Mouse (Mus musculus): ENCODE results near the gene Baiap3. TPM values are rescaled to one million over a fixed set of nuclear protein-coding genes. Genes with fewer than 3 reads are reported as not detected.

Baiap3 gene
- polyA plus RNA-seq (2017; shearing (Covaris generic)) = 10 to 100 TPM; 14.4 to 31.1 TPM

DNA sequence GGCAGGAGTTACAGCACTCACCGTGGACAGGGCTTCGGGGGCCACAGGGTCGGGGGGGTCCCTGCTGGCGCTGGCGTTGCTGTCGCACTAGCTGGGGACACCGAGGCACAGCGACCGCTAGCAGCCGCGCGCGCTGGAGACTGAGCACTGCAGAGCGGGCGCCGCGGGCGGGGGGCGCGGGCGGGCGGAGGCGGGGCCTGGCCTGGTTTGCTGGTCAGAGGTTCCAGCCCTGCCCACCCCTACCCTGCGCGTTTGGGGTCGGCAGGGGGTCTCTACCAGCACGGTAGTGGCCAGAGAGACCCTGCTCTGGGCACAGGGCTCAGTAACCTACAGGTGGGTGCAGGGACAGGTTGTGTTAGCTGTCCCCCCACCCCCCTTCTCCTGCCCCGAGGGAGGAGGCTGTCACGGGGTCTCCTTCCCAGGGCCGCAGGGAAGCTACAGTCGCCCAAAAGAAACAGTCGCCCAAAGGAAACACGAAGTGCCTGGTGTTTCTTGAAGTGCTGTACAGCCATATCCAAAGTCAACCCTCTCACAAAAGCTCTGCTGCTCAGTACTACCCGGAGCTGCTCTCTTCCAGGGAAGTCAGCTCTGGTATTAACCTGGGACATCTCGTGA, at the start of gene Baiap3:
Gene Baiap3 (minus strand): TSS at position 225 of the 615 bp plus-strand sequence.
- no peak for ATAC-seq

DNA sequence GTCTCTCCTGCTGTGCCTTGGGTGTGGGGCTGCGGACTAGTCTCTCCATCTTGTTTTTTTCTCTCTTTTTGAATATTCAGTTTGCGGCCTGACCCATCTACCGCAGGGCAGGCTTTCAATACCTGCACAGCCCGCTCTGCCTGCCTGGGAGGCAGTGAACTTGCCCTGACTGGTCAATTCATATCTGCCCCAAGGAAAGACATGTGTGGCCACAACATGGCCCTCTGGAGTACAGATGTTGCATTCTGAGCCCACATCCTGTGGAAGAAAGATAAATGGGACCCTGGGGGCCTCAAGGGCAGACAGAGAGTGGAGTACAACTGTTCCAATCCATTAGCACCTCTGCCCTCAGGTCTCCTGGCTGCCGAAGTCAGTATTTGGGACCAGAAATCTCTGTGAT, 41.9 kb upstream of the Baiap3 start, which contains the start of gene Prss34:
Gene Prss34 (plus strand): TSS at position 301 of the 400 bp plus-strand sequence.
- no peak for ATAC-seq

DNA sequence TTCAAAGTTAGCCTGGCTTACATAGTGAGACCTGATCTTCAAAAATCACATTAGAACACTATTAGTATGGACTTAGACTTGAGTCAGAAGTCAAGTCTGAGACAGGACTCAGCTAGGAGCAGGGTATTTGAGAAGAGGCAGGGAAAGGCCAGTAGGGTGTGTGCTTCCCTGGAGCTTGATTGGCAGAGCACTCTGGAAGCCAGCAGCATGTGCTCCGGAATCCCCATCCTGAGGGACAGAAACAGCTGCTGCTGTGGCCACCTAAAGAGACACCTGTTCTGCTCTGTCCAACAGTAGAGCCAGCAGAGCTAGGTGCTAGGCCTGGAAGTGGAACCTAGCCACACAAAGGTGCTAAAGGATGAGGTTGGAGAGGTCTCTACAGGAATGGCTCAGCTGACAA, 37.9 kb upstream of the Baiap3 start:
- no peak for ATAC-seq

DNA sequence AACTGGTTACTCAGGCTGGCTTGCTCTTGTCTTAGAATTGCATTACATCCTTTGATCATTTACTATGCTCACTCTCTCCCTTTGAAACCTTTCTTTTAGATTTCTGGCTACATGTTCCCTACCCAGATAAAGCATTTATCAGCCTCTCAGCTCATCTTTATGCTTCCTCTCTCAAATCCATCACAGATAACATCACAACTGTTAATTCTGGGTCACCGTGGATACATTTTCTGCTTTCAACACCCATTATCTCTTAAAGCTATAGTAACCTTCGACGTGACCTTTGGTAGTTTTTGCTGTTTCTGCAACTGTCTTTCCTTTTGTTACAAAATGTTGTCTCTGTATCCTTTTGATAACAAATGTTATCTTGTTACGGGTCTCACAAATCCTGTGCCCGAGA, 37.3 kb upstream of the Baiap3 start:
- no peak for ATAC-seq

DNA sequence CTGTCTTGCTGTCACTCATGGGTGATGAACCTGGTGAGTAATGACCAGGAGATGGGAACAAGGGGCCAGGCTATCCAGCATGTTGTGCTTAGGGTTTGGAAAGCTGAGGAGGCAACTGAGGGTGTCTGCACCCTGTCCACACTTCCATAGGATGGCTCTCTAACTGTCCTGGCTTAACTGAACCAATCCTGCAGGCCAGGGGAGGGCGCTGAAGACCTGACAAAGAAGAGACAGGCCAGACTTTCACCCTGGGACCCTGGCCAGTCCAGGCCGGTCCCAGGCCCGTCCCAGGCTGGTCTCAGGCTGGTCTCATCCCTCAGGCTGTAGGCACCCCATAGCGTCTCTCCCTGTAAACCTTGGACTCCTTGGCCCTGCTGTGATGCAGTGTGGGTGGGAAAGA, 34.2 kb upstream of the Baiap3 start:
- no peak for ATAC-seq

DNA sequence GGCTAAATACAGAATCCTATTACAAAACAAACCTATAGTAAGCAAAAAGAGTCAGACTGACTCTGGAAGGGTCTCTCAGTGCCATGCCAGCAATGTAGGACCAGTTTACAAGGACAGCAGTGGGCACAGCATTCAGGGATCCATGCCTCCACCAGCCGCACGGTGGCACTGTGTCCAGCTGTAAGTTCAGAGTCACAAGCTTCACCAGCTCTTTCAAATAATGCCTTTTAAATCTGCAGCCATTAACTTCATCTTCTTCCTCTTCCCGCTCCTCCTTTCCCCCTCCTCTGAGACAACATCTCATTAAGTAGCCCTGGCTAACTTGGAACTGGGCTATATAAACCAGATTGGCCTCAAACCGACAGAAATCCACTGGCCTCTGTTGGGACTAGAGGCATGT, 32.7 kb upstream of the Baiap3 start:
- no peak for ATAC-seq

DNA sequence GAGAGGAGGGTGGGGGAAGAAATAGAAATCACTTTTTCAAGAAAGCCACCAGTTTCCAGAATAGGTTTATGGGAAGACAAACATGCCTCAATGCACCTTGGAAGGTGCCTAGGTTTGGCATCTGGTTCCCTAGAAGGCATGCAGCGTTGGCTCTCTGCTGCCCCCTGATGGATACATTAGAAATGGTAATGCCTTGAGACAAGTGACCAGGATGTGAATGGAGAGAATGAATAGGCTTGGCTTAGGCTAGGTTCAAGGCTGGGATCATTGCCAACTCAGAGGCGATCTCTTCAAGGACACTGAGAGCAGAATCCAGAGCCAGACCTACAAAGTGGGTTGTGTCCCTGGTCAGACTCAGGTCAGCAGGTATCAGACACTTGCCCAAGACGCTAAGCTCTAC, 28.9 kb upstream of the Baiap3 start:
- ATAC-seq = peak; percentile 82

DNA sequence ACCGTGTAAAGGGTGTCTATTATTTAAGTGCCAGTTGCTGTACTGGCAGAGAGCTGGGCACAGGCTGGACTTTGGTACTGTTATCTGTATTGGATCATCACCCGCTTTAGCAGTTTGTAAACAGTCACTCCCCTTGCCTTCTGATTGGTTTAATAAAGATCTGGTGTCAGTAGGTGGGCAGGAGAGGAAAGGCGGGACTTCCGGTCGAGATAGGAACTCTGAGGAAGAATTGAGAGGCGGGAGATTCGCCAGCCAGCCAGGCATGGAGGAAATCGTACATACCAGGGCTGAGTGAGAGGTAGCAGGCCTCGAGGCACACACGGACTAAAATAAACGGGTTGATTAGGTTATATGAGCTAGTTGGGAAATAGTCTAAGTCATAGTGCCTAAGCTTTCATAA, 26.0 kb upstream of the Baiap3 start:
- no peak for ATAC-seq

DNA sequence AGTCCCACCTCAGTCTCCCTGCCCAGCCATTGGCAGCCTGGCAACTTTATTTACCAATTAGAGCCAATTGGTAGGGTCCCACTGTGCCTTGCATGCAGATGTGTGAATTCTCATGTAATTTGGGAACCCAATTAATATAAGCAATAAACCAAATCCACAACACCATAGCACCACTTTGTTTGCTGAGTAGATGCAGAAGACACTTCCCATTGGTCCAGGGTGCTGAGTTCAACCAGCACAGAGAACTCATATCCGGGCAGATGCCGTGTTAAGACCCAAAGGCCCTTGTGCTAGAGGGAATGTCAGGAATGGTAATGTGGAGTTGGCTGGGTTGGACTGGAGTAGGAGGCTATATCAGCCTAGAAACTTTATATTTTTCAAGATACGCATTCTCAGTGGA, 19.7 kb upstream of the Baiap3 start:
- no peak for ATAC-seq

DNA sequence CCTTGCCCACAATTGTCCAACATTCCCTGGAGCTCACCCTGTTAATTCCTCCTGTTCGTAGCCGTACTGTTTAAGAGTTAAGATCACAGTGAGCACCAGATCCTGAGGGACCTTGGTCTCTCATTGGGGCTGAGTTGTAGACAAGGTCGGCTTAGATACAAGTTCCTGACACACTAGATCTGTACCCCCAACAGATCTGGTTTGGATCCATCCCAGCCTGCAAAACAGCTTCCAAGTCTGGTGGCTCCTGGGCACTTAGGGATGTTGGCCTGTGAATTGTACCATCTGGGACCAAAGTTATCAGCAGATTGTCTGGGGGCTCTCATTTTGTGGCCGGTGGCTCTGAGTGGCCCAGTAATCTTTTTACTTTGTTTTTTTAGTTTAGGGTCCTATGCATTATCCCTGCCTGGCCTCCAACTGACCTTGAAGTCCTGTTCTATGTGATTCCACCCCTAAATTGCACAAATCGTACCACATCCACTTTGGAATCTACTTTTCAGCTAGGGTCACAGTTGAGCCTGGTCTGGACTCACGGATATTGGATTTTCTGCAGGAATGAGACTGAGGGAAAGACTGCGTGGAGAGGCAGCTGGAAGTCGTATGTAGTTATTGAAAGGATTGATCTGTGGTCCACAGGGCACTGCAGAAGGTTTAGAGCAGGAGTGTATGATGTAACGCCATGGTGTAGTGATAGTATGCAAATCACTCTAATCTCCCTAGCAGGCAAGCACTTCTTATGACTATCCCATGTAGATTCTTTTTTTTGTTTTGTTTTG, 18.6 kb upstream of the Baiap3 start, which contains the start of gene Ube2i:
Gene Ube2i (minus strand): TSS at position 52 of the 776 bp plus-strand sequence.
- no peak for ATAC-seq

DNA sequence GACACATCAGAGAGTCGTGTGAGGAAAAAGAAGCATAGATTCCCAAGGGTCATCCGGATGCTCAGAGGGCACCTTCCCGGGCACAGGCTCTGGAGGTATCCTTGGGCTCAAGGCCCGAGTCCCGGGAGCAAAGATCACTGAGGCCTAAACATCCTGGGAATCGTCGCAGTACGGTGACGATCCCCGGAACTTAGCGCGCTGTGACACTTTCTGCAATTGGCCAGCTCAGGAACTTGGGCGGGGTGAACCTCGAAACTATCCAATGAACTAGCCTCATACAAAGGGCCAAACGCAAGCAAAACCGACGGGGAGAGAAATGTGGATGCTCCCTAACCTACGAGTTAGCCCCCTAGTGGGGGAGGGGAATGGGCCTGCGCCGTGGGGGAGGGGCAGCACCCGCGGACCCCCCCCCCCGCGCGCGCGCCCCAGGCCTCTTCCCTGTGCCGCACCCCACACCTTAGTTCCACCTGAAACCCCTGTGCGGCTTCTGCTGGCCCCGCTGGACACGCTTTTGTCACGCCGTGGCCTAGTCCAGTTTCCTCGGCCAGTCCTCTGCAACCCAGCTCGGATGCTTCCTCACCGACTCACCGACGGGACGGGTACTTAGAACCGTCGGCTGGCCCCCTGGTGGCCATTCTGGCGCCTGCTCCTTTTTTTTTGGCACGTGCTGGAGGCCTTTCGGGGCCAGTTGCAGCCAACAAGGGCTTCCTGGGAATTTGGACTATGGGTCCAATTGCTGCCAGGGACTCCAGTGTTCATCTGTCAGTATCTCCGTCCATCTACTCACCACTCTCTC, 17.7 kb upstream of the Baiap3 start:
- ATAC-seq = peak; percentile 78

DNA sequence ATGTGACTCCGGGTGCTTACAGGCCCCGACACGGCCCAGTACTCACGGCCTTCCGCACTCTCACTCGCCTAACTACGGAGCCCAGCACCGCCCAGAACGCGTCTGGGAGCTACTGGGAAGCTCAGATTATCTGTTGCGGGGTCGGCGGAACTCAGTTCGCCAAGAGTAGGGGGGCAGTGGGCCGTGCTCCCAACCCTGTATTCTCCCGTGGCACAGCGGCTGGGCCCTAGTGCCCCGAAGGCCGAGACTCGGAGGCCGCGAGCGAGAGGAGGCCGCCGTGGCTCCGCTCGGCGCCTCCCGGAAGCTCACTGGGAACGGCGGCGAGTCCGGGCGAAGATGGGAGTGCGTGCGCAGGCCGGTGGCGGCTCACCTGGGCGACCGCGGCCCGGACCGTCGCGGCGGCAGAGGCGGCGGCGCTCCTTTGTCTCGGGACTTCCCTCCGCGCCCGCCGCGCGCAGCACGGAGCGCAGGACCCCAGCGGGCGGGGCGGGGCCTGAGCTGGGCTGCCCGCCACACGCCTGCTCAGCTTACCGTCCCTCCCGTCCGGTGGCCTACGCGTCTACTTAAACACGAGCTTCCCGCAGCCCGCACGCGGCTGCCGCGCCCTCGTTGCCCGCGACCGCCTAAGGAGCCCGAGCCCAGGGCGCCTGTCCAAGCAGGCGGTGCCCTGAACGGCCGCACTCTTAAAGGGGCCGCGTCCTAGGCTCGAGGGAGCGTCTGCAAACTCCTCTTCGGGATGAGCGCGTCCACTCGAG, 17.0 kb upstream of the Baiap3 start:
- ATAC-seq = peak; percentile 78

DNA sequence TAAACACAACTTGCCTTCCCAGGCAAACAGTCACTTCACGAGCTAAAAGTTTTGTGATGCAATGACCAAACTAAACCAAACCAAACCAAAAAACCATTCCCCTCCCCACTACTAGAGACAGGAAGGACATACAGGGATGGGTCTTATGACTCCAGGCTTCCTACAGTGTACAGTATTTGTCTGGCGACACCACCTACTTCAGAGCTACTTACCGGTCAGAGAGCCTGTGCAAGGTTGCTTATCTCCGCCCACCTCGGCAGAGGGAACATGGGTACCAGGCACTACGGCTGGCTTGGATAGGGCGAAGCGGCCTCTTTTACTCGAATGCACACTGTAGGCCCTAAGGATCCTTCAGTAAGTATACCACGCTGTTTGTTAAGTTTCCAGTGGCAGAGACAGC, 16.2 kb upstream of the Baiap3 start:
- ATAC-seq = no peak

DNA sequence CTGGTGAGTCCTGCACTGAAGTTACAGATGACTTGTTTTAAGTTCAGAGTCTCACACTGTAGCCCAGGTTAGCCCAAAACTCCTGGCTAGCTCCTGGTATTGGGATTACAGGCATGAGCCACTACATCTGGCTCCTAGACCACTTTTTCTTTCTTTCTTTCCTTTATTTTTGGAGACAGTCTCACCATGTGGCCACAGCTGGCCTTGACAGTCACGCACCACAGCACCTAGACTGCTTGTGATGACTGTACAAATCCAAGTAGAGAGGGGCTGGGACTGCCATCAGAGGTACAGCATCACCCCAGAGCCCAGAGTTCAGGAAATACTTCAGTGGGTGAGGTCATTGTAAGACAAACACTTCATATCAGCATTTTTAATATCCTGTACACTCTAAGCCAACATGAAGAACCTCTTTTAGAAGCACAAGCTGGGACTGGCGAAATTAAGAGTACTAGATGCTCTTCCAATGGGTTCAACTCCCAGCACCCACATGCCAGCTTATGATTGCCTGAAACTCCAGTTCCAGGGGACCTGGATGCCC, 14.7 kb upstream of the Baiap3 start:
- ATAC-seq = no peak

DNA sequence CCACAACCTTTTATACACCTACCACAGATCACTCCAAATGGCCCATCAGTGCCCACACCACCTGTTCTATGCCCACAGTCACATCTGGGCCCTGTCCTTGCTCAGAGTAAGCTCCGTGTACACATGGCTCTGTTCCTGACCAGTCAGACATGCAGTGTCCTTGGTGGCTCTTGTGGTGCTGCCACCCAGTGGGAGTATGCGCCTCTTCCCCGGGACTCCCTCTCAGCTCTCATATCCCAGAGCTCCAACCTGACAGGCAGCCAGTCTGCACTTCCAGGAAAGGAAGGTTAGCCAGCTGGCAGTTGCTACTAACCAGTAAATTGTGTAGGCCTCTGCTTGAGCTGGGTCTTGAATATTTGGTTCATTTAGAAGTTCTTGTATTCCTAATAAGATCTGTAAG, 8.3 kb upstream of the Baiap3 start:
- no peak for ATAC-seq

DNA sequence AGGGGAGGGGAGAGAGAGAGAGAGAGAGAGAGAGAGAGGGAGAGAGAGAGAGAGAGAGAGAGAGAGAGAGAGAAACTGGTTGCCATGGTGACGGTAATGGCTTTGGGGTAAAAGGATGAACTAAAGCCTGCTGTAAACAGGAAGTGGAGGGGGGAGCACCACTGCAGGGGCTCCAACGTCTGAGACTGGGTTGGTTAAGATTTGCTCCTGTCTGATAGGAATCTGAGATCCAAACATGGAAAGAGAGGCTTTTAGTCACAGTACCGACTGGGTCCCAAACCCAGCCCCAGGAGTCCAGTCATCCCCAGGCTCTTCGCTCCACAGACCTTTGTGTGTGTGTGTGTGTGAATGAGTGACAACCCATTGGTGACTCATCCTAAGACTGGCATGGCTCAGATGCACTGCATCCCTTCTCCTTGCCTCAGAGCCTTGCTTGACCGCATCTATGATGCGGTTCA, 1.7 kb upstream of the Baiap3 start:
- ATAC-seq = peak; percentile 79

DNA sequence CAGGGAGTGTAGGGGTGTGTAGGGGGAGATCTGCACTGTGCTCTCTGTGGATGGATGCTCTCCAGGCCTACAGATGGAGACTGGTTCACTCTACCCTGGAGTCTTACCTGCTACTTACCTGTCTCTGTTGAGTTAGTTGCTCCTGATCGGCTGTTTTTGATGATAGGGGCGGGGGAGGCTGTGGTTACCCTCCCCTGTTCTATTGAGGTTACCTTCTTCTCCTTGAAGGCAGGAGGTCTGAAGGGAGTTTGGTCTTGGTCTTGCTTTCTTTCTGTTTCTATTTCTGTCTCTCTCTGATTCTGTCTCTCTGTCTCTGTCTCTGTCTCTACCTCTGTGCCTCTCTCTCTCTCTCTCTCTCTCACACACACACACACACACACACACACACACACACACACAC, 1.1 kb downstream of the Baiap3 start:
- peak; percentile 36 for ATAC-seq

DNA sequence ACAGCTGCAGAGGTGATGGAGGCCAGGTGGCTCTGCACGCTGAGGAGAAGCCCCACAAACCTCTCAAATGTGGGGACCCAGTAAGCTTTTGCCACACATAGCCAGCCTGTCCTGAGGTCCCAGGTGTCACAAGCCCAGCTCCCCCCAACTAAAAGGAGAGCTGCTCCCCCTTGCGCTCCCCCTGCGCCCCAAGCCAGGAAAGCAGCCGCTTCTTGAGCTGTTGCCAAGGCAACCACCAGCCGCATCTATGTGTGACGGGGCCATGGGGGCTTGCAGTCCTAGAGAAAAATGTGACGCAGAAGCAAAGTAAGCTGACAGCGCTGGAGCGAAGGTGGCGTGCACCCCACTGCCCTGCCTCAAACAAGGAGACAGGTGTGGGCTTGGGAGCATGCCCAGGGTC, 2.4 kb downstream of the Baiap3 start:
- no peak for ATAC-seq

DNA sequence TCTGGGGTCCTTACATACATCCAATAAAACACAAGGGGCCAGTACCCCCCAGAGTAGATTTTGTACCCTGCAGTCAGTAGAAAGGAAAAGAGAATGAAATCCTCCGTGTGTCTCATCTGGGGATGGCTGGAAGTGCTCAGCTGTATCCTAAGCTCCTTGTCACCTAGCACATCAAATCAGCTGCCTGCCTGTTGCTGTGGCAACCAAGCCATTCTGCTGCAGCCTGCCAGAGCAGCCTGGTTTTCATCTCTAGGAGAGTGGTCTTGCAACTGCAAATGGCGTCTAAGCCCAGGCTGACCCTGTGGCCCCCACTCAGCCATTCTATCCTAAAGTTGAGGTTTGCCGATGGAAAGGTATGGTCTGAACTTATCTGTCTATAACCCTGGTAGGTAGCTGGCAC, 3.5 kb downstream of the Baiap3 start:
- no peak for ATAC-seq

DNA sequence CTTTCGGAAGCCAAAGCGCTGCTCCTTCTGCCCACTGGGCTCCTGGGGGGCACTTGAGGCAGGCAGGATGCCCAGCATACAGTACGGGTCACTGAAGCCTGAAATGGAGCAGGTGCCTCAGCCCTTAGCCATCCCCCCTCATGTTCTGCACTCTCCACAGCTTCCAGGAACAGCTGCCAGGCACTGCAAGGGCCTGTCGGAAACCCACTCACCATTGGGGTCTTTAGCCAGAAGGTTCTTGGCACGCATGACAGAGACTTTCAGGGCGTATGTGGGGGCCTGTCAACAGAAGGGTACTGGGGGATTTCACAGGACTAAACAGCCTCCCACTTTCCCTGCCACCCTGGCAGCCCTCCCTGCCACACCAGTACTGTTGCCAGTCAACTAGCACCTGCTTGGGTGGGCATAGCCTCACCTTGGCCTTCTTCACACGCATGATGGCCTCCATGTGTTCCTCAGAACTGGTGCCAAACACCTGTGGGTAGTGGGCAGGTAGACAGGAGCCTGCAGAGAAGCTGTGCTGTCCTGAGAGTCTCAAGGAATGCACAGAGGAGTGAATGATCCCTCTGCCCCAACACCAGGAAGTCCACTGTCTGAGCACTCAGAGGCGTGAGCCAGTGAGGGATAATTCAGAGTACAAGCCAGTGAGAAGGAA, 5.9 kb downstream of the Baiap3 start:
- no peak for ATAC-seq

DNA sequence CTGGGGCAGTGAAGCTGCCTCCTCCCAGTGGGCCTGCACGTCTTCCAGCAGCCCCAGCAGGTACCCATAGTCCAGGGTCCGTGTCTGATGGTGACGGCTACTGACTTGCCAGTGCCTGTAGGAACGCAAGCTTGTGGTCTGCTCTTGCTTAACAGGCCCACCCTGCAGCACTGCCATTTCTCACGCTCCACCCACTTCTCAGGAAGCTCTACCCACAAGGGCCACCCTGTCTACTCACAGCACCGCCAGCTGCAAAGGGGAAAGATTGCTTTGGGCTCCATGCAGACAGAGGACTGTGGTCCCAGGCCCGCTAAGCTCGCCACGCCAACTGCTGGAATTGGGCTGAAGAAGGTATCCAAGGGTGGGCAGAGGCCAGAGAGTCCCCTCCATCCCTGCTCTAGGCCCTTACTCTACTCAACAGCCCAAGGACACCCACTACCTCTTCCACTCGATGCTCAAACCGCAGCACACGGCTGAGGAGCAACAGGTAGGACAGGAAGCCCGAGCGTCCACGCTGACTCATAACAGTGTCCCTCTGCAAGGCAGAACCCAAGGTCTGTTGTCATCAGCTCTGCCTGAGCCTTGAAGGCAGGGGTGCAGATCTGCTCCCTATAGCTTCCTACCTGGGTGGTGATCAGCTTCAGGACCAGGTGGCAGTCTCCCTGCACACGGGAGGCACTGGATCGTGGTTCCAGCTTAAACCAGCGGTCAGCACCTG, 8.0 kb downstream of the Baiap3 start:
- peak; percentile 84 for ATAC-seq
